Mouse (Mus musculus) hindlimb bud, embryonic 11.5 days (tissue): ENCODE results near the gene Pts.

Experiments
- DNase-seq: peaks from one replicate; pipeline ENCODE4 v3.0.0-alpha.2; 2012; ENCODE audit warnings: low read depth, low spot score; ENCODE audit errors: extremely low spot score

Pts gene

DNA sequence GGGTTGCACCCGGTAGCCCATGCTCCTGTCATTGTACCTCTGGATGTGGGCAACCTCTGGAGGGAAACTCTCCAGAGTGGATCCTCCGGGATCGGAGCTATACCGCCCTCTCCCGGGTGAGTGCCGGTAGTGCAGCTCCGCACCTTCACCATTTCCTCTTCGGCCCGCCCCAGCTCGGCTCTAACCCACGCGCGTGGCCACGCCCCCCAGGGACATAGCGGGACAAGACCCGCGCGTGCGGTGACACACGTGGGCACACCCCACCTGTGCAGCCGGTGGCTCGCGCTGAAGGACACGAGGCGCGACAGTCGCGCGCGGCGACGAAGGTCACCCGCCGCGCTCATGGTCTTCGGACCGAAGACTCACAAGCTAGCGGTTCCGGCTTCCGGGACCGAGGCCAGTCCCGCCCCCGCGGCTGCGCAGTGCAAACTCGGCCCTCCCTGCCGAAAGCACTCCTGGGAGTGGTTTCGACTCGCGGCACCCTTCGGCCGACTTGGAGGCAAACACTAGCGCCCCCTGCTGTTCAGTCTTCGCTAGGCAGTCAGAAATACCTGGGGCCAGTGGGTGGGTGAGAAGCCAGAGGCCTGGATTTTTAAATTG lies at the start of gene Pts:
Gene Pts, minus strand, starts transcription at position 432 of the 600 bp plus-strand sequence.
- DNase-seq = peak; percentile 87

DNA sequence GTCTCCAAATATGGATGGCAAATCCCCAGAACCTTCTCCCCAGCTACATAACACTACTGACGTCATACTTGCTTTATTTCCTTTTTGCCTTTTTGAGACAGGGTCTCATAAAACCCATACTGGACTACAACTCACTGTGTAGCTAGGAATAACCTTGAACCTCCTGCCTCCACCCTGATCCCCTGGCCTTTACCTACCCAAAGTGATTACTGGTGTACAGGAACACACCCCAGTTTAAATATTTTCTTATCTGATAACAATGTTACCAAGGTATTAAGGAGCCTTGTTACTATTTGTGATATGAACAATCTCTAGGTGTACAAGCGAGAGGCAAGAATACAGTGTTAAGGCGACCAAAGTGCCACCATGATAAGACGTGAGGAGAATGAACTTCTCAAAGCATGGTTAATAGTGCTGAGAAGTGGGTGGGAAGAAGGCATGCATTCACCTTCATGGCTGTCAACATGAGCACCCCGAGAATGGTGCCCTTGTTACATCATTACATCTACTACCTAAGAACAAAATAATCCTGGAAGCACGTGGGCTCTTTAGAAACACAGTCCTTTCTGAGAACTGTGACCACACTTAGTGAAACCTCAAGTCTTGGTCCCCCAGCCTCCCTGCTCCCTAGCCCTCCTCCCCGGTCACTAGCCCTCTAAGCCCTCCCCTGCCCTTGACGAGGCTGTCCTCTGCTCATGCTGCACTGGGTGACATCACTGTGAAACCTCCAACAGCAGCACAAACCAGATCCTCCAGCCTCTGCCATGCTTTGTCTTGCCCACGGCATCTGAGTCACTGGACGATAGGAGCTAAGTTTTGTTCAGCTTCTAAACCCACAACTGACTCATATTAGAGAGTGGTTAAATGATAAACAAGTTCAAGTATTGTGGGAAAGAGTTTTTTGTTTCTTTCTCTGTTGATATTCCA lies 41.3 kb upstream of the Pts start:
- no peak for DNase-seq

DNA sequence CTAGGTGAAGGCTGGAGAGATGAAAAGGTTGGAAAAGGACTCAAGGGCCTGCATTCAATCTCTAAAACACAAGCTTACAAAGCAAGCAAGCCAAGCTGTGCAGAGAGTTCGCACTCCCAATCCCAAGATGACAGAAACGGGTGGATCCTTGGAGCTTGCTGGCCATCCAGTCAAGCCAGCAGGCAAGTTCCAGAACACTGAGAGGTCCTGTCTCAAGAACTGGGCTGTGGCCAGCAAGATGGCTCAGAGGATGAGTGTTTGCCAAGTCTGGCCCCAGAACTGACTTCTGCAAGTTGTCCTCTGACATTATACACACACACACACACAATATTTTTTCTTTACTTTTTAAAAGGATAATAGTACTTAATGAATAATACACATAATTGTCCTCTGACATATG lies 39.4 kb upstream of the Pts start:
- DNase-seq = no peak

DNA sequence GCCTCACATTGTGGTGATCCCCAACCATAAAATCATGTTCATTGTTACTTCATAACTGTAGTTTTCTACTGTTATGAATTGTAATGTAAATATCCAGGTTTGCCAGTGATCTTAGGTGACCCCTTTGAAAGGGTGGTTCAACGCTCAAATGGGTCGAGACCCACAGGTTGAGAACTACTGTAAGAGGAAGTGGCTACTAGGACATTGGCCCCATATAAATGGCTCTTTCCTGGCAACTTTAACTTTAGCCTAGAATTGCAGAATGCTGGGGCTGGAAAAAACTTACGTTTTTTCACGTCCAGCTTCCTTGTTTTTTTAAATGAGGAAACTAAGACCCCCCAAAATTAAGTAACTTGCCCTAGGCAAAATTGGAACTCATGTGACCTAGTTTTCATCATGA lies 38.8 kb upstream of the Pts start:
- no peak for DNase-seq

DNA sequence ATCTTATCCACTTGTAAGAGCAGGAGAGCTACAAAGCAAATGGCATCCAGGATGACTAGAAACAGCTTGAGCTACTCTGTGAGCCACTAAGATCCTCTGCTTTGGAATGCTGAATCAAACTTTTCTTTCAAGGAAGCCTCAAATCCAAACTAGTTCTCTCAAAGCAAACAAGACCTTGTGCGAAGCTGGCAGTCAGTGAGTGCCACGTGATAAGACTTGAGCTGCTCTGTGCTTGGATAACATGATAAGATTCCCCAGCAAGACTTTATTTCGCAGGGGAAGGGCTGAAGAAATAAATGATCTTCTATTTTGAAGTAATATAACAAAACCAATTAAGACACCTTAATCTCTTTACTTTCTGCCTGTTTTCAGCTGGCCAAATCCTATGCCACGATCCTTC lies 37.4 kb upstream of the Pts start:
- no peak for DNase-seq

DNA sequence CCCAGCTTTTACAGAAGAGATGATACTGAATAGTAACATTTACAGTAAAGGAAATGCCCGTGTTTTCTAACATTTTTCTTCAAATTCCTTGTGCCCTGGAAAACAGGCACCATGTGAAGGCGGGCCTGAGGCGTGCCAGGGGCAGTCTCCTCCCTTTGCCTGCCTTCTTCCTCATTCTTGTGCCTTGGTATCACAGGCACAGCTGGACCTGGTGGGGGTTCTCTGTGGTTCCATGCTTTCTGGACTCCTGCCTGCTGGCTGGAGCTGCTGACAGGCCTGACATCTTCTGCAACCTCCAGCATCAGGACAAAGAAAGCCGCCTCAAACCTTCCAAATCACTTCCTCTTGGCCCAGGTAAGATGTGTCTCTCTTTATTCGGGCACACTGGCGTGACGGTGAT lies 36.6 kb upstream of the Pts start:
- no peak for DNase-seq

DNA sequence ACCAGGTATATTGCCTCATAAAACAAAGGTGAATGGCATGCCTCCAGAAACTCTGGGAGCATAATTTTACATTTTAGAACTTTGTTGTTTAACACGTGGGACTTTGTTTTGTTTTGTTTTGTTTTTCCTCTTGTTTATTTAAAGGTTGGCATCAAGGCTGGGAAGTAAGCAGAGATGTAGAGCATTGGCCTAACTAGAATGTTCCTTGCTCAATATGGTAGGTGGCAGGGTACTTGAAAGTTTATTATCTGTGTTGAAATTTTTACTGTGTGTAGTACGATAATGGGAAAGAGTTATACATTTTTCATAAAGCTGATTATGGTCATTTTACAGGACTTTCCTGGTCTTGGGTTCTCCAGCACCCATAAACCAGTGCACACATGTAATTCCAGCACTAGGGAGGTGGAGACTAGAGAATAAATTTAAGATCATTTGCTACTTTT lies 33.4 kb upstream of the Pts start:
- no peak for DNase-seq

DNA sequence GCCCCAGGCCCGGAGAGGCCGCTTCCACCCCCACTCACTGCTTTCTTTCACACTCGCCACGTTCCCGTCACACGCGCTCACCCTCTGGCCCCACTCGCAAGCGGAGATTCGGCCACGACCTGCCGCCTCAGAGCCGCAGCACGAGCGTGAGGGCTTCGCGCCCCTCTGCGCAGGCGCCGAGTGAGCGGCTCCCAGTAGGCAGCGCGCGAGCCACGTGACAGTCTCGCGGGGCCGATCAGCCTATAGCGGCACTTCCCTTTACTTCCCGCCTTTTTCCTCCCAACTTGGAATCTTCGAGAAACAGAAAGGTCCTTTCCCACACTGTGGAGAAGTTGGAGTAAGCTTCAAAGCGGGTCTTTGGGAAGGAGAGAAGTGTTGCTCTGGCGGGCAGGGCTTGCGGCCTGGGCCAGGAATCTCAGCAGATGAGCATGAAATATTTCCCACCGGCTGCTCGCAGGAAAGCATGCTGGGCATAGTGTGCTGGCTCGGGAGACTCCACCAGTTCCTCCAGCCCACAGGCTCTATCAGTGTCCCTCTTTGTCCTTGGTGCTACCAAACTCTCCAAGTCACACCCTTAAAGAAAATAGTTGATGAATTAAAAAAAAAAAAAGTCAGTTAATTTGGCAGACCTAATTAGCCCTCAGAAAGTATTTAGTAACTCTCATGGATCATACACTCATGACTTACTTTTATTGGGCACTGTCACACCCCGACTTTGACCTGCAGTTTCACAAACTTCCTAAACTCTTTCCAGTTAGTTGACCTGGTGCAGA lies 32.8 kb upstream of the Pts start, which contains the start of gene Tex12:
Gene Tex12, minus strand, starts transcription at position 181 of the 773 bp plus-strand sequence.
- DNase-seq = no peak

DNA sequence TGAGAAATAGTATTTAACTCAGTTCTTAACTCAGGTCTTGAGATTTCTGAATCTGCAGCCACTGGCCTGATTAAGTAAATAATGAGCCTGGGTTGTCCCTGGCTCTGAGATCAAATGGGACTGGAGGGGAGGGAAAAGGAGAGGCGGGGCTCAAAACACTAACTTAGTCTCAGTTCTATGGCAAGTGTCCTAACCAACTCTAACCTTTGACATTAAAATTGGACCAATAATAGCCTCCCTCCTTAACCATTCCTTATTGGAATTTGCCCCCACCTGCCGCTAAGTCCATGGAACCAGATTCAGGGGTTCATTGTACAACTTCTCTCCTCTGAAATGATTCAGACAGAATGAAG lies 26.5 kb upstream of the Pts start, which contains the start of gene Bco2:
Gene Bco2, minus strand, starts transcription at position 88 of the 353 bp plus-strand sequence.
- DNase-seq = no peak

DNA sequence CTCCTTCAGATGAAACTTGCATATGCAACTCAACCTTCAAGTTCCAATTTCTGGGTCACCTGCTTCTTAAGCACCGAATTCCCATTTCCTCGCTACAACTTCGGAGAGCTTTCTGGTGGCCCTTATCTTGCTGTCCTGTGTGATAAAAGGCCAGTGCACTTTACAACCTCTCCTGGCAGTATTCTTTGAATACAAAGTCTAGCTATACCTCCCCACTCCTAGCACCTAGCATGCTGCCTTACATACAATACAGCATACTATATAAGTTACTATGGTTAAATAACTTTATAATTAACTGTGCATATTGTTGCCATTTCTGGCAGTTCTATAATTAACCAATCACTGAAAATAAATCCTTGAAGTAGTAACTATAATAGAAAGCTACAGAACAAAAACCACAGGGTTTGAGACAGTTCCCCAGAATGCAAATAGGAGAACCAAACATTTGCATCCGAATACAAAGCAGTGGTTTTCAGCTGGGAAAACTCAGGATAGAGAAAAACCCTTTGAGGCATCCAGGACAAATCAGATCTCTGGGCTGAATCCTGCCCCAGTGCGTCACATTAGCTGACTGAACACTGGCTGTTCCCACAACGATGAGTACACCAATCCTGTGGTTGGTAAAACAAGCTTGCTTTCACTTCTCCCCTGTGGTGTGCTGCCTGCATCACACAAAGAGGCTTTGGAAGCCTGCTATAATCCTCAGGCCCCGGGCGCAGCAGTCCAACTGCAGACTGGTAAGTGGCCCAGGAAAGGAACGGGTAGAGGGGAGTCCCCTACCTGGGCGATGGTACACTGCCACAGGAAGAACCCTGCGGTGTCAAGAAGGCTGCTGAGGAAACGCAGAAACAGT lies 25.9 kb upstream of the Pts start, which contains the start of gene Il18:
Gene Il18, plus strand, starts transcription at position 587 of the 853 bp plus-strand sequence.
- no peak for DNase-seq

DNA sequence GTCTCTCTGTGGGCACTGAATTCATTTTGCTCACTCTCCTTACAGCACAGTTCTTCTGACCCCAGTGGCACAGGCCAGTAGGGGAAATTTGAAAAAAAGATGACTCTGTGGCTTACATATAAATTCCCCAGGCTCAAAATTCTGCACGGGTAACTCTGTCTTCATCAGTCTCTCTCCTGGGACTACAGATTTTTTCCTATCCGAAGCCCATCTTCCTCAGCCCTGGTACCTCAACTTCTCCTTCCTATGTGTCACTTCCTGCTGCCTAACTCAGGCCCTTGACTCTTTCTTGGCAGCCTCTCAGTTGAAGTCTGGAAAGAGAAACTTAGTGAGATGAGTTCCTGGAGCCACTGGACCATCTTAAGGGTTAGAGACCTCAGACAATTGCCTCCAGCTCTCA lies 25.0 kb upstream of the Pts start:
- DNase-seq = no peak

DNA sequence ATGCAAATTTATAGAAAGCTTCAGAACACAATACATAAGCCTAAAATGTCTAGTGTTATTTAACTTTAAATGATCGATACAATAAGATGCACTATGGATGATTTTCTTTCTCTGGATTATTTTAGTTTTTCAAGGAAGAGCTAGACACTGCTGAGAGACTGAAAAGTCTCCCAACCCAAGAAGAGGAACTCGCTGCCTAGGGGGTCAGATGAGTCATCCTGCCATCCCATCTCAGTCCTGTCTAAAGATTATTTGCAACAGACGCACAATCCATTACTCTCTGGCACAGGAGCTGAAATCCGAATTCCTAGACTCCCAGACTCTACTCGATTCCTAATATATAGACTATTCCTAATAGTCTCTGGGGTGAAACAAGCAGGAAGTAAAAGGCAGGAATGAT lies 23.7 kb upstream of the Pts start:
- DNase-seq = no peak

DNA sequence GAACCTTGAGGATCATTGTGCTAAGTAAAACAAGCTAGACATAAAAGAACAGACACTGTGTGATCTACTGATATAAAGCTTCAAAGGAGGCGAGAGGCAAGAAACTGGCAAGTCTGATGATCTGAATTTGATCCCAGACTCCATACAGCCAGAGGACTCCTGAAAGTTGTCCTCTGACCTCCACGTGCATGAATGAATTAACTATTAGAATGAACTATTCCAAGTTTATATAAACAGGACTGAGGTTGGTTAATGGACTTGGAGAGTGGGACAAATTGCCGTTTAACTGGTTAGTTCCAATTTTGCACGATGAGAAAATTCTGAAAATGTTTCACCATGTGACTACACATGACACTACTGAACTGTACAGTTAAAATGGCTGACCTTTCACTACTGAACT lies 20.4 kb upstream of the Pts start:
- DNase-seq = no peak

DNA sequence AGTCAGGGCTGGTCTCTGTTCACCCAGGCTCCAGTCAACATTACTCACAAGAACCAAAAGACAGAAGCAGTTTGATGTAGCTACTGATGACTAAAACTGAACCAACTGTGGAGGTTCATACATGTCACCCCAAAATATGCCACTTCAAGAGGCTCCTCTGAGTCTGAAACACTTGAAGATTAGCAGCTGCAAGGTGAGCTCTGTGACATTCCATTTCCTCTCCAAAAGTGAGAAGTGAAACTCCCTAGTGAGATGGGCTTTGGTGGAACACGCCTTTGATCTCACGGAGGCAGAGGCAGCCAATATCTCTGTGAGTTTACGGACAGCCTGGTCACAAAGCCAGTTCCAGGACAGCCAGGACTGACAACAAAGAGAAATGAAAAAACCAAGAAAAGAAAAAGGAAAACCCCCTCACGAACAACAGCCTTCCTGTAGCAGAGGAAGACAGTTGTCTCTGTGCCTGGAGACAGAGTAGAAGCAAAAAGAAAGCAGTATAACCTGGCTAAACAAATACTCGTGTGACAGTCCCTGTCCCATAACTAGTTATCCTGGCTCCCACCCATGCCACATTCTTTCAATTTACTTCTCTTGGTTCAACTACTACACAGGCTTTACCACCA lies 19.4 kb upstream of the Pts start:
- no peak for DNase-seq

DNA sequence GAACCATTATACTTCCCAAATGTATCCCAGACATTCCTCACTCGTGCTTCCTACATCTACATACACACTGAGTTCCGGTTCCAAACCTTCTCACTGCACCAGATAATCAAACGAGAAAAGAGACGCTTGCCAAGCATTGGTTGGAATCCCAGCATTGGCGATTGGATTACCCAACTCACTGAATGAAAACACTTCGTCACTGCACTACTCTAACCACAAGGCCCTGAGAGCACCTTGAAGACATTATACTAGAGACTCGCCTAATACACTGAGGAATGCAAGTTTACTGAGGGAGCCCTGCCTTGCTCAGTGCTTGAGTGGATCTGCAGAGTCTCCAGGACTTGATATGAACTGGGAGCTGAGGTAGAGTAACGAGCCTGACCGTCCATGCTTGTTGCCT lies 13.9 kb upstream of the Pts start:
- no peak for DNase-seq

DNA sequence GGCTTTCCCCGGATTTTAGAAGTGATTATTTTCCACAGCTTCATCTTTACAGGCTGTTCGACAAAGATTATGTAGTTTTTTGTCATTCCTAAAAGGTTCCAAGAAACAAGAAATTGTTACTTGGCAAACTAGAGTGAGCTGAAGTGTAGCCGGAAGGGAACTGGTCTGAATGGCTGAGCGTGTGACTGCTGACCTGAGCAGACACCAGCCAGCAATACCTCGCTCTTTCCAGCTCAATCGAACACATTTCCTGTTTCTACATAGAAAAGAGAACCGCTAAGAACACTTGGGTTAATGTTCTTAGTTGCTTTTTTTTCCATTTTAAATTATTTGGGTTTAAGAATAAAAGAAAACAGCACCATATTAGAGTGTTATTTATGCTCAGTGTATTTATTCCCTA lies 11.6 kb upstream of the Pts start:
- no peak for DNase-seq

DNA sequence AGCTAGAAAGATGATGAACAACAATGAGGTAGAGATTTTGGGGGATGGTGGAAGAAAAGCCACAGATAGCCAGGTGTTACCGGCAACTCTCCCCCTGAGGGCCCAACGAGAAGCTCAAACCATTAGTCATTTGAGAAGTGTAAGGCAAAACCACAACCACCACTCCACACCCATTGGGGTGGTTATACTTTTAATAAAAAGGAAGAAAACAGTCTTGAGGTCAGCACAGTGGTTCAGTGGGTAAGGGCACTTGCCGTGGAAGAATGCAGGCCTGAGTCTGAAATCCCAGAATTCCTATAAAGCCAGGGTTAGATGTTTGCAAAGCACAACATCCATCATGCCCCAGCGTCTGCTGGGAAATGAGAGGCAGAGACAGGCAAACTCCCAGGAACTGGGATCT lies 8.8 kb upstream of the Pts start:
- no peak for DNase-seq

DNA sequence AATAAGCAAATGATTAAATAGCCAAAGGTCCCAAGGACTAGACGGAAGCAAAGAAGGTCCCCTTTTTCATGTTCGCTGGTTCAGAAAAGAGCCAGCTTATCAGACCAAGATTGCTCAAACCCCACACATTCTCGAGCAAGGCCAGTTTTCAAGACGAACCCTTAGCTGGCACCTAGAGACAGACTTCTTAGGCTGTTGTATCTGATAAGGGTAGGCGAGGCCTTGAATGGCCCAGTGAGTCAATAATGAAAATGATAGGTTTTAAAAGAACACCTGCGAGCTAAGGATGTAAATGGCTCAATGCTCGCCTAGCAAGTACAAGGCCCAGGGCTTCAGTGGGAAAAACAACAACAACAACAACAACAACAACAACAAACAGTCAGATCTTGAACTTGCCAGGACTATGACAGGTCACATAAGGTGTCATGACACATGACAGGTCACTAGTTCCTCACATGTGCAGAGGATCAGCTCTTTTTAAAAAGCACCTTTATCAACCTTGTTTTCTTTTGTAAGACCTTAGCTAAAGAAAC lies 8.1 kb upstream of the Pts start:
- DNase-seq = no peak

DNA sequence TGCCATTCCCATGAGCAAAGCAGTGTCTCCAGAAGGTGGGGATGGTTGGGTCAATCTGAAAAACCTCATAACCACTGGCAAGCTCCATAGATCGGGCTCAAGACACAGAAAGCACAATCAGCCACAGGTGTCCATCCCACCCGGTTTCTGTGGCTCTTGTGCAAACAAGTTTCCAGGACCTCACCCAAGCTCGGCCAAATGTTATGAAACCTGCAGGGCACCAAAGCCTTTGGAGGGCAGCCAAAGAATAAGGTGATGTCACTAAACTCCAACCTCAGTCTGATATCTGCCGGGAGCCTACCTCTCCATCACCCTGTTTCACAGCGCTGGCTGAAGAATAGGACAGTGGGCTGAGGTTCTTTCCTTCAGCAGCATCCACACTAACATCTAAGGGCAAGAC lies 7.4 kb upstream of the Pts start:
- no peak for DNase-seq

DNA sequence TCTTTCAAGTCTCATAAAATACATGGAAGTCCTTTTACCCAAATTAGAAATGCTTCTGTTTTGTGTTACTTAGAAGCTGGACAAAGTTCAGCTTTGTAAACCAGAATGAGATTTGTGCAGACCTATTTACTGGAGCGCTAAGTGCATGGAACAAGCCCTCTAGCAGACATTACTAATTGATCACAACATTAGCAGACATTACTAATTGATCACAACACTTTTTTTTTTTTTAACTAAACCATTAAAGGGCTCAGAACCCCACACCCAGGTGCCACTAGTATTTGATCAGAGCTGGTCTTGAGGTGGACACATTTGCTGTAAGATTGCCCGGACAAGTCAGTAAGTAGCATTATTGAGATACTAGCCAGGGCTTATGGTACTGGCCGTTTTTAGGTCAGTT lies 5.3 kb upstream of the Pts start:
- no peak for DNase-seq
